Mouse (Mus musculus): Measurements from ENCODE around the gene Stil.
A peak's percentile ranks its signal among the peaks of the same experiment; 100 is the strongest.
"Not testable (repeated sequence)": the region's sequence is repeated elsewhere in the genome, so short reads cannot be mapped to it uniquely, and the experiment has no call there.

Stil gene

GRCm38 (mm10) chr4:114999773-115000428 is at the start of gene Stil:
Stil (plus strand) TSS chr4:115000159.
- peak; percentile 98 for DNase-seq (ENCODE audit: inconsistent ontology term)

DNA sequence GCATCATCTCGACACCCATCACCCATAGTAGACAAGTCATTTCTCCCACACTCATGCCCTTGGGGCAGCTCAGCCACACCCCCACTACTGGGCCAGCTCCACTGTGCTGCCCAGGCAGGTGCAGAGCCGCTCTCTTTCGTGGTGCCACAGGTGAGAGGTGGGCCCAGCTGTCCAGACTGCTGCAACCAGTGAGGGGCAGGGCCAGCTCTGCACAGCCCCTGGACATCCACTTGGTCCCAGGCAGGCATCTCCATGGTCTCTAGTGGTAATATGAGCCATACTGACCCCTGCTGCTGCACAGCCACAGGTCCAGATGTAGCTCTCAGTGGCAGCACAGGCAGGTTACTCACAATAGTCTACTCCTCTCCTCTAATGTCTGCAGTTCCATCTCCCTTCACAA is 46.8 kb upstream of the Stil start:
- DNase-seq (ENCODE audit: inconsistent ontology term), result no peak

GRCm38 (mm10) chr4:114957403-114957802 is 42.6 kb upstream of the Stil start:
- DNase-seq (ENCODE audit: inconsistent ontology term), result no peak

GRCm38 (mm10) chr4:114958231-114958630 is 41.7 kb upstream of the Stil start:
- DNase-seq (ENCODE audit: inconsistent ontology term), result peak; percentile 15

- no peak for DNase-seq (ENCODE audit: inconsistent ontology term)
Measured at GRCm38 (mm10) chr4:114958786-114959185, 41.2 kb upstream of the Stil start.

GRCm38 (mm10) chr4:114959533-114959932 is 40.4 kb upstream of the Stil start:
- peak; percentile 44 for DNase-seq (ENCODE audit: inconsistent ontology term)

DNA sequence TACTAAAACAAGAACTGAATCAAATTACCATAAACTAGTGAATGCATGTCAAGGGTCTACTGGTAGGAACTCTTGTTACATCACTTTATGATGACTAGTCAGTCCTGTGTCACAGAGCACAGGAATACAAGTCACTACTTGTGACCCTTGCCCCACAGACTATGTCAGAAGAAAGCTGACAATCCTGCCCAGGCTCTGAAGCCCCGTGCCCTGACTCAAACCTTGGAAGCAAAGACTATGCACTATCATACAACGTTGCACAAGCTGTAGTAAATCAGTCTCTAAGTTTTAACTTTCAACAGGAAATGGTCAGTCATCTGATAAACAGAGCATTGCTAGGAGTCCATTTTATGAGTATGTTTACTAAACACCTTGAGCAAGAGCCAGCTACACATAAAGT is 39.1 kb upstream of the Stil start:
- not testable (repeated sequence) for DNase-seq (ENCODE audit: inconsistent ontology term)

GRCm38 (mm10) chr4:114970736-114971135 is 29.2 kb upstream of the Stil start:
- DNase-seq (ENCODE audit: inconsistent ontology term), result no peak

- DNase-seq (ENCODE audit: inconsistent ontology term), result no peak
Measured at GRCm38 (mm10) chr4:114973229-114973740, 26.7 kb upstream of the Stil start.

DNA sequence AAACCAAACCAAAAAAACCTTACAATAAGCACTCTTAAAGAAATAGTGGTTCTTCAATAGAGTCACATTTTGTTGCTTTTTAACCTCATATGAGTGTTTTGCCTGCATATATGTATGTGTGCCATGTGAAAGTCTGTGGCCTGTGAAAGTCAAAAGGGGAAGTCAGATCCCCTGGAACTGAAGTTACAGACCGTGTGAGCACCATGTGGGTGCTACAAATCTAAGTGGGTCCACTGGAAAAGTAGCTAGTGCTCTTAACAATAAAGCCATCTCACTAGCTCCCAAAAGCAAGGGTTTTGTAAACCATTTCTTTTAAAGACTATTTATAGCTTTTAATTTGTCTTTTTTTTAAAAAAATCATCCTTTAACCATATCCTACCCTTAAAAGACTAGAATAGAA is 17.3 kb upstream of the Stil start:
- no peak for DNase-seq (ENCODE audit: inconsistent ontology term)

DNA sequence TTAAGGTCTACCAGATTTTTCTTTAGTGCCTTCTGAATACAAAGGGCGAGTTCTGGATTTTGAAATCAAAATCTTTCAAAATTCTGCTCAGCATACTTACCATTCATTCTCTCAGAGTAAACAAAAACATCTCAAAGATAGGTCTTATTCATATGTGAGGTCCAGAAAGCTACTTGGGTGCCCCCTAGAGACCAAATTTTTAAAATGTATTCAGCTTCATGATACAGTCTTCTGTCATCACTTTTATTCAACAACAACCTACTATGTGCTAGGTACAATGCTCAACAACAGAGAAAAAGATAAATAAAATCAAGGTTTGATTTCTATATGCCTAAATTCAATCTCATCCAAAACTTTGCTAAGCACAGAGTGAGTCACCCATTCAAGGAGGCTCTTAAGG is 16.9 kb upstream of the Stil start:
- no peak for DNase-seq (ENCODE audit: inconsistent ontology term)

GRCm38 (mm10) chr4:114986211-114986590 is 13.8 kb upstream of the Stil start:
- DNase-seq (ENCODE audit: inconsistent ontology term), result no peak

GRCm38 (mm10) chr4:114986591-114987432 is 13.1 kb upstream of the Stil start, which contains the start of gene Cmpk1:
Cmpk1 (minus strand) TSS chr4:114987241.
- peak; percentile 90 for DNase-seq (ENCODE audit: inconsistent ontology term)

DNA sequence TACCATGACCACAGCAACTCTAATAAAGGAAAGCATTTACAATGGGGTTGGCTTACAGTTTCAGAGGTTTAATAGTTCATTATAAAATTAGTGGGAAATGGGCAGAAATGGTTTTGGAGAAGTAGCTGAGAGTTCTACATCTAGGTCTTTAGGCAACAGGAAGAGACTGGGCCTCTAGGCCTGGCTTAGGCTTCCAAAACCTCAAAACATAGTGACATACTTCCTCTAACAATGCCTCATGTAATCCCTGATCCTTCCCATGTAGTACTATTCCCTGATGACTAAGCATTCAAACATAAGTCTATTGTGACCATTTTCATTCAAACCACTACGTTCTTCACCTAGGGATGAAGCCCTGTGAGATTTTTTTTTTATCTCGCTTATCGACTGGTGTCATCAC is 5.7 kb upstream of the Stil start:
- no peak for DNase-seq (ENCODE audit: inconsistent ontology term)

DNA sequence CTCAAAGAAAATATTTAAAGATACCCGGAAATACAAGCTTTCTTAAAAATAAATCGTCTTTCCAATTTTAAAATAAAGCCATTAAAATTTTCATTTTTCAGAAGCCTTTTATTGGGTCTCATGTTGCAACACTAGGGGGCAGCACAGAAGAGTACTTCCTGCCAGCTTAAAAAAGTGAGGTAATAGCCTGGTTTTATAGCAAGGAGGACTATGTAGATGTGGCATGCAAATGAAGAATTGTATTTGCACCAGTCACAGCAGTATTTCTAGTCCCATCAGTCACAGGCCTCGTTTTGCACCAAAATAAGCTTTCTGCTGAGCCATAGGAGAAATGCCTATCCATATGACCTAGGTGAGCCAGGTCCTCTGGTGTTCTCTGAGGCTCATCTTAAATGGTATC is 2.9 kb upstream of the Stil start:
- DNase-seq (ENCODE audit: inconsistent ontology term), result no peak

DNA sequence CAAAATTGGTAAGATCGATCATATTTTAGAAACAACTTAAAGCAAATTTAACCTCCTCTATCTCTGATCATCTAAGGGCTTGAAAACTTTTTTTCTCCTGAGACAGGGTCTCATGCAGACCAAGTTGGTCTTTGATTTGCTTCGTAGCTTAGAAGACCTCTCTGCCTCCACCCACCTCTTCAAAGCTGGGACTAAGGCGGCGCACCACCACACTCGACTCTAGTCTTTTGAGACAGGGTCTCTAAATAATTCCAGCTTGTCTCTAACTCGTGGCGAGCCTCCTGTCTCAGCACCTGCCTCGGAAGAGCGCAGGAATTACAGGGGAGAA is 550 bp upstream of the Stil start:
- no peak for DNase-seq (ENCODE audit: inconsistent ontology term)

GRCm38 (mm10) chr4:115000429-115000795 is 453 bp downstream of the Stil start:
- no peak for DNase-seq (ENCODE audit: inconsistent ontology term)

- DNase-seq (ENCODE audit: inconsistent ontology term), result no peak
Measured at GRCm38 (mm10) chr4:115014276-115014675, 14.3 kb downstream of the Stil start.

DNA sequence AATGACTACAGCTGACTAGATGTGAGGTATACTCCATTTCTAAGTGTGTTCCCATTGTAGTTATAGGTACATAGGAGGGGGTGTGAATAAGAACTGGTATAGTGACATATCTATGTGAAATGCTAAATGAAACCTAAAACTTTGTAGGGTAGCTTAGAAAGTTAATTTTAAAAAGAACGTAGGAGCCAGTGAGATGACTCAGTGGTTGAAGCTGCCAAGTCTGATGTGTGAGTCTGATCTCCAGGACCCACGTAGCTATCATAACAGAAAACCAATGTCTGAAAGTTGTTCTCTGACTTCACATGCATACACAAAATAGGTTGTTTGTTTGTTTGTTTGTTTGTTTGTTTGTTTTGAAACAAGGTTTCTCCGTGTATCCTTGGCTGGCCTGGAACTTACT is 20.0 kb downstream of the Stil start:
- DNase-seq (ENCODE audit: inconsistent ontology term), result no peak

DNA sequence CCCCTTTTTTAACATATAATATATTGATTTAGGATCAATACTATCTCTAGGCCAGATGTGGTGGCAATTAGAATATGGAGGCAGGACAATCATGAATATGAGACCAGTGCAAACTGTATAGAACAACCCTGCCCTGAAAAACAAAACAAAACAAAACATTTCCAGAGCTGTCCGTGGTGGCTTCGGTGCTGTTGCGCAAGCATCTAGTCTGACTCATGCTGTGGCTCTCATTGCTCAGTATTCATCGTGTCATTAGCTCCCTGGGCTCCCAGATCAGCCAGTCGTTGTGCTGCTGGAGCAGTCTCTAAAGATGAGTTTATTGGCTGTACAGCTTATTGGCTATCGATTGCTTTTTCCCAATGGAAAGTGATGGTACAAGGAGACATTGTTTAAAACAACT is 35.1 kb downstream of the Stil start:
- DNase-seq (ENCODE audit: inconsistent ontology term), result peak; percentile 61

DNA sequence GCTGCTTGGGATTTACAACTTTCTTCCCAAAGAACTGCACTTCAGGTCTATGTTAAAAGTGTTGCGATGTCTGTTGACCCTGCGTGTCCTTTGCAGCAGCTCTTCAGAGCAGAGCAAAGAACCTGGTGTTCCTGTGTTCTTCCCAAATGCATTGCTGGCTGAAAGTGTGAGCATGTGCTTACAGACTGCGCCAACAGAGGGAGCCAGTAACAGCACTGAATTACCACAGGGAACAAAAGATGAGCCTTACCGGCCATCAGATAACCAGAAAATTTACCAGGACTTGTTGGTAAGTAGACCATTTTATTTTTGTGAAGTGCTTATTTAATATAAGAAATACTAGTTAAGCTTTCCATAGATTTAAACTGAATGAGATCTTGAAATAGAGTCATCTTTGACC is 38.3 kb downstream of the Stil start:
- peak; percentile 27 for DNase-seq (ENCODE audit: inconsistent ontology term)

- no peak for DNase-seq (ENCODE audit: inconsistent ontology term)
Measured at GRCm38 (mm10) chr4:115045621-115046020, 45.7 kb downstream of the Stil start.

- peak; percentile 2 for DNase-seq (ENCODE audit: inconsistent ontology term)
Measured at GRCm38 (mm10) chr4:115047750-115048149, 47.8 kb downstream of the Stil start.
